Mouse (Mus musculus) heart, adult 18-20 months (tissue): ENCODE data around the gene Rbfox1. TPM values are rescaled to one million over a fixed set of nuclear protein-coding genes. Genes with fewer than 3 reads are reported as not detected.

ENCODE experiments used
- DNase-seq, 2 experiments: peaks; one replicate each; pipeline ENCODE4 v3.0.0; 2021 to 2022; ENCODE audit warnings: mixed read lengths in 1 of 2
- total RNA-seq, 2 experiments: library from RNA; stranded (reverse); gene quantifications; 2 replicates each; pipeline ENCODE4 v1.2.3; 2021

The Rbfox1 gene
- total RNA-seq, 2 experiments from 2014 or later = 56.9 to 65.4 TPM

DNA sequence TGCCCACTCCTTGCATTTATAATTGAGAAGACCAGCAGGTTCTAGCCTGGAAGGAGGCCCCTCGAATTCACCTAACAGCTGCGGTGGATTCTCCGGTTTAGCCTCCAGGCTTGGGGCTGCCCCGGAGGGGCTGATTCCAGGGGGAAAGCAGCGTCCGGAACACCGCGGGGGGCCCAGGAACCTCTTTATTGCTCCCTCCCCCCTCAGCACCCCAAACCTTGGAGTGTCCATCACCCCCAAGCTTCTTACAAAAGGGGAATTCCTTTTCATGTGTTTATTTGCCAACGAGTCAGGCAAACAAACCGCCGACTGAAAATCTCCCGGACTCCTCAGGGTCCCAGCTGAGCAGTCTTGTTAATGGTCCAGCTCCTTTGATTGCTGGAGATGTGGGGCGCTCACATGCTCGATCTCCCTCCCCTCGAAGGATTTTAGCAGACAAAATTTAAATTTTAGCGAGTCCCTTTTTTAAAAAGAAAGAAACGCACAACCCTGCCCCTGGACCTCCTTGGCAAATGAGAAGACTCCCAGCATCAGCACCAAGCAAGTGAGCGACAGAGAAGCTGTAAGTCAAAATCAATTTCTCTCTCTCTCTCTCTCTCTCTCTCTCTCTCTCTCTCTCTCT lies 1153.6 kb downstream of the Rbfox1 start:
- DNase-seq = peak in 1 of 2 experiments; percentile 12

DNA sequence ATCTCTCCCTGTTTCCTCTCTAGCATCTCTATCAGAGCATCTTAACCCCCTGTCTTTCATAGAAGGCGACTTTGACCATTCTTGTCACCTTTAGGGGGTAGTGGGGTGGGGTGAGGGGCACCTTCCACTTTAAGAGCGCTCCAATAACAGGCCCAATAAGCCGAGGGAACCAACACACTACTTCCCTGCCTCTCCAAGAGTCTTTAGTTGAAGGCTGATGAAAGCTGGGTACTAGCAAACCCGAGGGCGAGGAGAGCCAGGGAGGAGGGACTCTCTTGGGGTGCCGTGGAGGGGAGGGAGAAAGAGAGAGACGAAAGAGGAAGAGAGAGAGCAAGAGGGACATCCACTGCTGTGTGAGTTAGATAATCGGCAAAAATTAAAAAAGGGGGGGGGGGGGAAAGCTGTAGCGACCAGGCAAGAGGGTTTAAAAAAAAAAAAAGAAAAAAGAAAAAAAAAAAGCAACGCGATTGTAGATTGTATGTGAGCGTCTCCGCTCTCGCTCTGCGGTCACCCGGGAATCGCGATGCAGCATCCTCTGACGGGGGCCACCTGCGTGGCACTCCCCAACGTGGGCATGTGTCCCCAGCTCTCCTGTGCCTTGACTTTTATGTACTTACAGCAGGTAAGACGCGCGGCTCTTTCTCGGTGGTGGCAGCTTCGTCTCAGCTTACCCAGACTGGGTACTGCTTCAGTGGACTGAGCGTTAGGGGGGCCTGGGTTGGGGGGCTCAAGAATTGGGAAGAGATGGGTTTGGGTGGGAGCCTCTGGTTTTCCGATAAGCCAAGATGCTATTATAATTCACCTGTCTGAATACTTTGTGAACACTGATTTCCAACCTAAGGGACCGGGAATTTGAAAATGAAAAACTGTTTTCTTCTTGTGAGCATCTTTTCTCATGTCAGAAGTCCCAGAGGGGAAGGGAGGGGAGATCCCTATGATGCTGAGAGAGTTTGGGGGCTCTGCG lies 1154.5 kb downstream of the Rbfox1 start:
- peak; percentile 7 to 22 for DNase-seq

DNA sequence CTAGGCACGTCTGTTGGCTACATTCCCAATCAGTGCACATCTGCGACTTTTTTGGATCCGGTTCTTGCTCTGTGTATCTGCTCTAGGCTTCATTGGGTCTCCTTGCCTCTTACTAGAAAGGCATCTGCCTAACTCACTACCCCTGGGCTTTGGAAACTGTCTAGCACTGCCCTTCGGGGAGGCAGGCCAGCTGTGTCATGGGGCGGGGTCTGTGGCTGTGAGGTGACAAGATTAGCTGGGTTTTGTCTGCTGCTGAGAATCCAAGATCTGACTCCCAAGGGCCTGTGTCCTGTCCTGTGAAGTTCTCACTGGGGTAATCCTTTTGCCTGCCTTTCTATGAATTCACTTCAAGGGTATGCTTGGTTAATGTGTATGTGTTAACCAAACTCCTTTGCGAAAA lies 1155.5 kb downstream of the Rbfox1 start:
- DNase-seq = peak; percentile 4 to 14

DNA sequence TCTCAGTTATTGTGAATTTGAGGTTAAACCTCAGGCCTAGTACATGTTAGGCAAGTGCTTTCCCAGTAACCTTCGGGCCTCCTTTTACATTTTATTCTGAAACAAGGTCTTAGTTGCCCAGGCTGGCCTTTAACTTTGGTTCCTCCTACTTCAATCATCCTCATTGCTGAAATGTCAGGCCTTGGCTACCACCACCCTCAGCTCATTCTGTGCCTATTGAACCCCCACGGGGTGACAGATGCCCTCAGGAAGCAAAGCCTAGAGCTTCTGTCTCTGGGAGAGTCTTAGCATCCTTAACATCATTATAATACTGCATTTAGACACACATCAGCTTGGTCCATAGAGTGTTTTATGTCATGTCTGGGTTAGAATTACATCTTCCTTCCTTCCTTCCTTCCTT lies 1162.3 kb downstream of the Rbfox1 start:
- DNase-seq = no peak

DNA sequence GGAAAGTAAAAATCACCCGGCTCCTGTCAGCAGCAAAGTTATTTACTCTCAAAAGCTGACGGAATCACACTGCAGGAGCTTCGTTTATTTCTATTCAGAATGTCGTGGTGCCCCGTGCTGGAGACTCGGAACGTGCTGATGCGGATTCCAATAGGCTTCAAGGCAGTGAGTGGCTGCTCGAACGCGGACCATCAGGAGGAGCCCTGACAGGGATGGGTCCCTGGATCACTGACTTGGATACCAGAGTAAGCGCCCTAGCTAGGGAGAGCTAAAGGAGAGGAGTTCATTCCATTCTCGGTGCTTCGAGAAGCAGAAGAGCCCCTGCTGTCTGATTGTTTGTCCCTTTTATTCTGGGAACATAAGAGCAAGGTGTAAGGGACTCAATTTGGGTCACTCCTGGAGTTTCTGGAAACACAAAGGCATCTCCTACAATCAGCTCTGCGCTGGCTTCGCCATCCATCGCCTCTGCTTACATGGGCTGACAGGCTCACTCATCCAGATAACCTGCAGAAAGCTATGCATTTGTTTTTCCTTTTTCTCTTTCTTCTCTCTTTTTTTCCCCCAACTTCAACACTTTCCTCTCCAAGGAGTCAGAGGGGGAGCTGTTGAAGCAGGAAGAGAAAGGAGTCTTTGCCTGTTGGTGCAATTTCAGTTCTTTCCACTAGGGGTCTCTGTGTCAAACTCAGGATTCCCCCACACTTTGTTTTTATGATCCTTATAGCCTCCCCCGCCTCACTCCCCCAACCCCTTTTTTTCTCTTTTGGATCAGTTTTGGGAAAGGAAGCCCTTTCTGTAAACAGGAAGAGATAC lies 1164.2 kb downstream of the Rbfox1 start:
- peak; percentile 48 to 72 for DNase-seq

DNA sequence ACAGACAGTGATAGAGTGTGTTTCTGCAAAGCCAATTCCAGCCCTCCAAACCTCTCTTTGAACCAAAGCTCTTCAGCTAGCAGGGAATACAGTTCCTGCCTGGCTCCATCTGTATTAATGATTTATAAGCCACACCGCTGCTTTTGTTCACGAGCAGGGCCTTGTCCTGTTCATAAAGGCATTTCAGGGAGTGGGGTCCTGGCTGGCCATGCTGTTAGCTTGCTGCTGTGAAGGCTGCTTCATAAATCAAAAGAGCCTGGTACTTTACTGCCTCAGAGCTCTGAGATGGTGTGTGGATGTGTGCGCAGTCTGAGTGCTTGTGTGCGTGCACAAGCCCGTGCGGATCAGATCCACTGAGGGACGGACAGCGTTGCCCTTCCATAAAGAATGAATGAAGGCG lies 1165.8 kb downstream of the Rbfox1 start:
- no peak for DNase-seq

DNA sequence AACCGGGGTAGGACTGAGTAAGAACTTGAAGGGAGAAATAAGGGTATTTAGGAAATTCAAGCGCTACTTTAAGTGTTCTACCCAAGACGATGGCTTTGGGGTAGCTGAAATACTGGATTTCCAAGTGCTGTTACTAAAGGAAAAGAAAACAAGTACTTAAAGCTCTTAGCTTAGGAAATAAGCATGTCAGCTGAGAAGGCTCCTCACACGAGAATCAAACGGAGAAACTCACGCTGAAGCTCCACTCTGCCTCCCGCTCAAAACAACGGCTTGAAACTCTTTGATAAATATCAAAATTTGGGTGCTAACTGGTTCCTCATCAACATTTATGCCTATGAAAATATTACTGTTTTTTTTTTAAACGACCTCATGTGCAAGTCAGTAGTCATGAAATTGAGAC lies 1166.8 kb downstream of the Rbfox1 start:
- no peak for DNase-seq

DNA sequence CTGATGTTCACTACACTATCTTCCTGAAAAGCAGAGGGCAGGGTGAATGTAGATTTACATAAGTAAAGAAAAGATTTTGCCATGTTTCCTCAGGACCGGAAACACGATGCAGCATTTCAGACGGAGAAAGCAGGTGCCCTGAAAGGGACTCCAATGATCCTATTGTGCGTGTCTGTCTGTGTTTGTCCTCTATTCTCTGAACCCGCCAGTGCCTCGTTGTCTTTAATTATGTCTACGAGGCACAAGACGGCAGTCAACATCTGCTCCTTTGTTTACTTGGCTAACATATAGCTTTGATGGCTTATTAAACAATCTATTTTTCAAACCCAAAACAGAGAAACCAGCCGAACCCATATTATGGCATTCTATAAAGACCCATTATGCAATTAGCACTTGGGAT lies 1167.3 kb downstream of the Rbfox1 start:
- no peak for DNase-seq

DNA sequence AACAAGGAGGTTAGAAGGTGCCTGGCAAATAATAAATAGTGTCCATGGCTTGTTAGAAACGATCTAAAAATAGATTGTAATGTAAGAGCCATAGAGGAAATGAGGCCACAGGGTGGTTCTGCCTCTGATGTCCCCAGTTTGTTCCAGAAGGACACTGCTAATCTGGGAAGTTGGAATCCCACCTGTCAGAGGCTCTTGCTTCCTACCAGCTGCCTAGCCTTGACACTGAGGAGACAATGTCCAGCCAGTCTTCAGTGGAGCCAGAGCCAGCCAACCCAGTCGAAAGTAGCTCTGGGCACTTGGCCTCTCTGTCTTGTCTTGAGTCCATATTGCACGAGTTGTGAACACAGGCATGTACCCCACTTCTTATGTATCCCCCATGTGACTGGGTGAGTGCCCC lies 1172.6 kb downstream of the Rbfox1 start:
- peak; percentile 49 to 63 for DNase-seq

DNA sequence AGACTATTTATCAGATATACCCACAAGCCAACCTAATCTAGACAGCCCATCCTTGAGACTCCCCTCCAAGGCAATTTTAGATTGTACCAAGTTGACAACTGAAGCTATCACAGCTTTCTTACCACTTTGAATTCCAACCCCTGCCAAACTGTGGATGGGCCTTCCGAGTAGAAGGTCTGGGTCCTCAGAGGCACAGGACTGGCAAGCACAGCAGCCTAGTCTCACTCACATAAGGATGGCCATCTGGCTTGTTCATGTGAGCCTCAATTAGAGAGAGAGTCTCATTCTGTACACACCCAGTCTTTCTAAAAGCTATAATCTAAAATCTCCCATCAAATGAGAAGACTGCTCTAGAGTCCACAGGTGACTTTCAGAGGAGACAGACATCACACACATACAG lies 1173.4 kb downstream of the Rbfox1 start:
- DNase-seq = no peak

DNA sequence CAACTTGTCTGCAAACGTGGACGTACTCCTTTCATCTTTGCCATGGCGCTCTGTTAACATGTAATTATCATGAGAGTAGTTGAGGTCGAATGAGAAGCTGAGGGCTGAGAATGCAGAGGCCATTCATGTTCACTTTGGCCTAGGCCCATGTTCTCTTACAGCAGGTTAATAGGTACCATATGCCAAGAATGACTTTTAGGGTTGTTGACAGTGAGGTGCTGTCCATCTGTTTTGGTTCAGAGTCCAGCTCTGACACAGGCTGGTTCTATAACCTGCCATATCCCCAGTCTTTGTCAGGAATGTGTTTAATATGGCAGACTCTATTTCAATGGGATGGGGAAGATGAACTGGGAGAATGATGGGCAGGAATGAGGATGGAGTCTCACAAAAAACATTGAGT lies 1174.4 kb downstream of the Rbfox1 start:
- DNase-seq = no peak

DNA sequence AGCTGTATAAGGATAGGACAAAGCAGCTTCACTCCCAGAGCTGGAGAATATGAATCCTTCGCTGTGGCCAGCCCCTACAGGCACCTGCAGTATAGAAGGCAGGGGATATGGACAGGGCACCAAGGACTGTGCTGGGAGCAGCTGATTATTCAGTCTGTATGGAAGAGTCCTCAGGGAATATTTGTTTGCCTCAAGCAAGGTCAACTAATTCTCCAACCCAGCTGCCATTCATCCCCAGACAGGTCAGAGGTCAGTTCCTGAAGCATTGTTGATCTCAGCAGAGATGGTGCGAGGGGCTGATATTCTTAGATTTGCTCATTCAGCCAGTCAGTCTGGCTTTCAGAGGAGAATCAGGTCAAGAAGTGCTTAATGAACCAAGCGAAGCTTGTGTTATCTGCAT lies 1175.7 kb downstream of the Rbfox1 start:
- DNase-seq = no peak

DNA sequence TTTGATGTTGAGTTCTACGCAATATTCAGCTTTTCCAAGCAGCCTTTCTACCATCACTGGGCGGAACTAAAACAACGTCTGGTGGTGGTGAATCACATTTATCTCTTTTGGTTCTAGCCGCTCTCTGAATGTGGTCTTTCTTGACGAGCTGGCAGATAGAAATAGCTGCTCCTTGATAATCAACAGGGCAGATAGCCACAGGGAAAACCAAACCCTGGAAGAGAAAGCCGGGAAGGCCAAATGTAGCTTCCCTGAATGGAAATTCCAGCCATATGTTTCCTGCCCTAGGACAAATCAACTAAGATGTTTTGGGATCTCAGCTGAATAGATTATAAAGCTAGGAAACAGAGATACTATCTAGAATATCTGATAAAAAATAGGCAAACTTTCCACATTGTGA lies 1177.4 kb downstream of the Rbfox1 start:
- no peak for DNase-seq

DNA sequence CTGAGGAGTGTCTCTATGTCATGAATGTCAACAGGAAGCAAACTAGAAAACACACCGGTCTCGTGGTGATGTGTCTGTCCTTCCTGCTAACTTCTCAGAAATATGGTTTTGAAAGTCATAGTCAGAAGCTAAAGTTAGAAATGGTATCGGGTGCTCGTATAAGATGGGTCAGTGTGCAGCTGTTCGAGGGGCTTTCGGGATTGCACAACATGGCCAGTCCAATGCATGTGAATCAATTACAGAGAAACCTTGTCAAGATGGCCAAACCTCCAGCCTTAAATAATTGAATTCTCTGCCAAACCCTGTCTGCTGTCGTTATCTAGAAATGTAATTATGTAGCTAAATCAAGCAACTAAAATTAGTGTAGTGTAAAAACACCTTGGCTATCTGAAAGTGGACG lies 1182.0 kb downstream of the Rbfox1 start:
- DNase-seq = no peak

DNA sequence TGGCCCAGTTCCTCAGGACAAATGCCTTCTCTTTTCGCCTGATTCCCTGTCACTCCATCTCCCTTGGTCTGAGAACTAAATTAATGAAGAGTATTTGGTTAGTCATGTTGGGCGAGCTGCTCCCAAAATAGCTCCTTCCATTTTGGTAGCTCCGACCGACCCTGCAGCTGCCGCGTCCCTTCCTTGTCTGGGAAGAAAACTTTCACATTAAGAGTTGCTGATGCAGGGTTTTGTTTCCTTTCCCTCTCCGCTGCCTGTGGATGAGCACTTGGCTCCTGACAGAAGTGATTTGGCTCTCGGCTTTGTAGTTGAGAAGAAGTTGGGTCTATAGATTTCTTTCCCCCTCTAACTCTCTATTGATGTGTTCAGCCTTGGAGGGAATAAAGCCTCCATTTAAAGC lies 1184.4 kb downstream of the Rbfox1 start:
- DNase-seq = peak; percentile 51 to 56

DNA sequence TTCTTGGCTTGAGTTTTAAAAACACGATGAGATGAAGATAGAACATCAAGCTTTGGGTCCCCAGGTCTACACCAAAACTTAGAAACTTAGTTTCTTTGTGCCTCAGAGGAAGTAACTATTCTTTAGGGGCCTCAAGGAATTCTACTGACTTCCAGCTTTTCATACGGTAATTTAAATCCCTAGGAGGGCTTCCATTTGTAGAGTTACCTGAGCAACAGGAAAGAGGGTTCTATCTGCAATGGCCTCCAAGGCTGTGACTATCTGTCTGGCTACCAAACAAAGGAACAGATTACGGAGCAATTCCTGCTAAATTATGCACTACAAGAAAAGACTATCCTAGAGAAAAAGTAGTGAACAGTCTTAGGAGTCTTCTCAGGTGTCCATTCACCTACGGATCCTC lies 1189.6 kb downstream of the Rbfox1 start:
- DNase-seq = no peak

DNA sequence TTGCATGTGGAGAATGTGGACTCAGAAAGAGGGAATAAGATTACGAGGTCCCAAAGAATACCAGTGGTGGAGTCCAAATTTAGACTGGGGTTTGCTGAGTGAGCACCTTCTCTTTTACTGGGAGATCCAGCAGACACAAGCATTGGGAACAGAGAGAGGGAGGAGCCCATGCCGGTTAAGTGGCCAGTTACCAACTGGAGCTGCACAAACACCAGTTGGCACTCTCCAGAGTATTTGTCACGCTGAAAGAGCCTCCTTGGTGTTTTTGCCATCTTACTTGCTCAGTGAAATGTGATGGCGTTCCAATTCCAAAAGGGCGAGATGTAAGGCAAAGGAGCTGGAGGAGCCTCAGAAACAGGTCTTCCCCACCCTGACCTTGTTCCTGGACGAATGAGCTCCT lies 1190.6 kb downstream of the Rbfox1 start:
- DNase-seq = peak; percentile 36 to 41

DNA sequence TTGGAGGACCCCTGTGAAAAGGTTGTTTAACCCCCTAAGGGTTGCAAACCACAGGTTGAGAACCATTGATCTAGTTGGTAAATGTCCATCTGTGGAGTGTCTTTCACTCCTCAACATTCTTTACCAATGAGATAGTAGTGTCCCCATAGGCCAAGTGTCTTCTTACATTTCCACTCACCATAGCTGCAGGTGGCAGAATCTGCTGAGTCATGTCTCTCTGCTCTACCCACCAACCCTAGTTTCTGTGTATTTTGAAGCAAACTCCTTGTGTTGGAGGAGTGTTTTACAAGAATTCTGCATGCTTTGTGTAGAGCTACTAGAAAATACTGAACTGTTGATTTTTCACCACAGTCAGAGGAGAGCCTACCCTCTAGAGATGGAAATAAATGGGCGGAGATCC lies 1191.2 kb downstream of the Rbfox1 start:
- no peak for DNase-seq

DNA sequence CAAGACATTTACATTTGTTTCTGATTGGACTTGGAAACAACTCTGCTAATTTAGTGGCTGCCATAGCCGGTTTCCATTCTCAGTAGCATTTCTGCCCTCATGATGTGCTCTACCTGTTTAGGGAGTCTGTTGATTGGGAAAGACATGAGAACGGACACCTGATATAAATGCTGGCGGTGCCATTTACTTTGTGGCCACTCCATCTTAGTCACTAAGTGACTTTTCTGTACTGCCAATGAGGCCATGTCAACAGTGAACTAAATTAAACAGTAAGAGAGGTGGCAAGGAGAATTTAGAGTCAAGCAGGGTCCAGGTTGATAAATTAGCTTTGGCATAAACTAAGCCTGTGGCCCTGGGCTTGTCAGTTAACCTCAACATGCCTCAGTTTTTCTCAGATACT lies 1191.6 kb downstream of the Rbfox1 start:
- no peak for DNase-seq

DNA sequence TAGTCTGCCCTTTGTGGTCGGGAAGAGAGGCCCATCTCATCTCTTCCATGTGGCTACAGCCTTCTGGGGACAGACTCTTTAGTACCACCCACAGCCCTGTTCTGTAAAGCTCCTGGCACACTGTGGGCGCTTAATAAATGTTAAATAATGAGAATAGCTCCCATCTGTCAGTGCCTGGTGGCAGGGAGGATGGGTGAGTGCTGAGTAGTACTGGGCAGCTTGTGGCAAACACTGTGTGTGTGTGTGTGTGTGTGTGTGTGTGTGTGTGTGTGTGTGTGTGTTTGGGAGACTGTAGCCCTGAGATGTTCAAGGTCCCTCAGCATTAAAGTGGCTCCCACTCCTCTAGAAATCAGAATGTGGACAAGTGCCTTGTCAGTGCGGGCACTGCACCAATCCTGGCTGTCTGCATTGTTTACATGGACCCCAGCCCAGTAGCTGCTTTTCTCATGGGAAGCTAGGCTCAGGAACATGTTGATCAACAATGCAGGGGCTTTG lies 1196.0 kb downstream of the Rbfox1 start:
- DNase-seq = no peak

DNA sequence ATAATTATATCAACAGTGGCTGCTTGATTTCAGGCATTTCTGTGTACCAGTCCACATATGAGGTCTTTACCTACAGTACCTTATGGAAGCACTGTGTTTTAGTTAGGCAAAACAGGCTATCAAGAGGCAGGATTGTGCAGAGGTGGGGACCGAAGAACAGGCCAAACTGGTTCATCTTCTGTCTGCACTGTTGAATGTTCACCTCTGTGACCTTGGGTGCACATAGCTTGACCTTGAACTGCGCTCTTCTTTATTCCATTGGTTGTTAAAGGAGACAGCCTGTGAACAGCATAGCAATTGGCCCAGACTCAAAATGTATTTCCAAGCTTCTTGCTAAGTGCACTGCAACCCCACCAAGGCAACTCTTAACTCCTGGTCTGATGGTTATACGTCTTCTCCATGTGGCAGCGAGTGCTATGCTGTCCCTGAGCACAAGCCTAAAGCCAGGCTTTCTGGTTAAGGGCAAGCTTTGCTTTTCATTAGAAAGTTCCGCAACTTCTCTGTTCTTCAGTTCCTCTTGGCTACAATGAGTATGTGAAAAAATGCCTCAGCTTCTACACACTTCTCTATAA lies 1196.6 kb downstream of the Rbfox1 start:
- no peak for DNase-seq

DNA sequence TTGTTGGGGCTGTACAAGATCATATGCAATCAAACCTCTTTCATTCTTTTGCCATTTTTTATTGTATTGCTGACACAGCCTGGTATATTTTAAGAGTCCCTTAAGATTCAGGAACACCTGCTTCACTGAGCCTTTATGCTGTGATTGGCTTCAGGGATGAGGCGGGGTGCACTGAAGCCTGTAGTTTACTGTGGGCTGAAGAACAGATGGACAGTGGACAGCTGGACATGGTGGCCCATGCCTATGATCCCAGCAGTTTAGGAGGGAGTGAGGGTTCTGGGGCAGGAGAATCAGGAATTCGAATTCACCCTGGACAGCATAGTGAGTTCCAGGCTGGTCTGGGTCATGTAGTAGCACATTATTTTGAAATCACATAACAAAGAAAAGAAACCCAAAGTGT lies 1198.8 kb downstream of the Rbfox1 start:
- no peak for DNase-seq
